Mouse (Mus musculus): ENCODE results near the gene Aox1. TPM values are rescaled to one million over a fixed set of nuclear protein-coding genes. Genes with fewer than 3 reads are reported as not detected.

The Aox1 gene
- total RNA-seq, 1 experiment from 2014 or later, result not detected

DNA sequence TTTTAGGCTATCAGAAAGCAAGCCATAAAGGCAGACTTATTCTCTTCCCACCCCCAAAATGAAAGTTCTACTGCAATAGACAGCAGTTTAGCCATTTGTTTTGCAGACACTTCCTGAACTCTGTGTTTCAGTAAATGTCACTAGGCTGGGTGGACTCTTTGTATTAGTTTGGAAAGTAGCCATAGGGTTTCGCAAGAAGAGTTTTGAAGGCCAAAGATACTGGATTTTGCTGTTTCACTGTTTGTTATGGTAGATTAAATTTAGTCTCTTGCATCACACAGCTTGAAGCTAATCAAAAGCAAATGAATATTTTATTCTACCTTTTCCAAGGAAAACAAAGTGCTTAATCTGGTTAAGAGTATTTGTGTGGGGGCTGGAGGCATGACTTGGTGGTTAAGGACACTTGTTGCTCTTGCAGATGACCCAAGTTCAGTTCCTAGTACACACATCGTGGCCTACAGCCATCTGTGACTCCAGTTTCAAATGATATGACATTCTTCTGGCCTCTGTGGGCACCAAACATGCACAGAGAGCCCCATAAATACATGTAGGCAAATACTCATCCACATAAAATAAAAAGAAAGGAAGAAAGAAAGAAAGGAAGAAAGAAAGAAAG, 71.9 kb downstream of the Aox1 start:
- 0 out of 2 replicates have a peak, but pooled peaks have one; percentile 39 for ATAC-seq (replicated peaks; ENCODE audit: low read depth, poor library complexity, severe bottlenecking)

DNA sequence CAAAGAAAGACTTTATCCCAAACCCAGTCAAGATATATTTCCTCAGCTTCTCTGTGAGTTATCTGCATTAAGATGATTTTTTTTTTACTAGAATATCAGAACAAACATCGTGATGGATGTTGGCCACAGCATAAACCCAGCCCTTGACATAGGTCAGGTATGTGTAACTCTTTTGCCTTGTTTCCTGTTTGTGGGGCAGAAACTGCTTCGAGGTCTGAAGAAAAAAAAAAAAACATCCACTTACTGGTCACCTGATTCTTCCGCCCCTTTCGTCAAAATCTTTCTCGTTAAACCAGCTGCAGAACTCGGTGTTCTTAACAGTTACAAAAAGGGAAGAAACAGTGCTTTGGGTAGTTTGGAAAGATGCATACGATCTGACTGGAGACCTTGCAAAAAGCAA, 72.8 kb downstream of the Aox1 start:
- 0 out of 2 replicates have a peak, but pooled peaks have one; percentile 25 for ATAC-seq (replicated peaks; ENCODE audit: low read depth, poor library complexity, severe bottlenecking)

DNA sequence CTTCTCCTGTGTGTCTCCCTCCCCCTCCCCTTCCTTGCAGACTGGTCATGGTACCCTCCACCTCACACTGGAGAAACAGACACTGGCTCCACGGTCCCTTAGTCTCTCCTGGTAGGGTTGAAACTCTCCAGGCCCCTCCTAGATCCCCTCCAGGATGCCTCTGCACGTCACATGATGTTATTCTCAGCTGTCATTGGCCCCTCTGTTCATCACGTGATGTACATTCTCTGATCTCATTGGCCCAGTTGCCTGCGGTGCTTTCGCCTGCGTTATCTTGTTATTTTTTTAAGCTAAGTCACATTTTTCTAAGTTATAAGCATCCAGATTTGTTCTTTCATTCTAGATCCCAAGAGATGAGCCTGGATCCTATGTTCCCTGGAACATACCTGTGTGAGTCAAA, 76.0 kb downstream of the Aox1 start:
- no peak for ATAC-seq (replicated peaks; ENCODE audit: low read depth, poor library complexity, severe bottlenecking)

DNA sequence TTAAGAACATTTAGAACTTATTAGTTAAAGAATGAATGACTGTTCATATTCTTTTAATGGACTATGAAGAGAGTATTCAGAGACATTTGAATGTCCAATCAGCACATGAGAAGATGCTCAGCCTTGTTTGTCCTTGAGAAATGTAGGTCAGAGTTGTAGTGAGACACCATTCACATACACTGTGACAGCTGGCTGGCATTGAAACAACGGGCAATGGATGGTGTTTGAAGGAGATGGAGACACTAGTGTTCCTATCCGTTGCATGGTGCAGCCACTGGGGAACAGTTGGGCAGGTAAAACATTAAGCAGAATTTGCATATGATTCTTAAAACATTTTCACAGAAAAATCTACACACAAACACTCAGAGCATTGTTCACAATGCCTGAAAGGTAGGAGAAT, 77.3 kb downstream of the Aox1 start:
- ATAC-seq (replicated peaks; ENCODE audit: low read depth, poor library complexity, severe bottlenecking), result no peak

DNA sequence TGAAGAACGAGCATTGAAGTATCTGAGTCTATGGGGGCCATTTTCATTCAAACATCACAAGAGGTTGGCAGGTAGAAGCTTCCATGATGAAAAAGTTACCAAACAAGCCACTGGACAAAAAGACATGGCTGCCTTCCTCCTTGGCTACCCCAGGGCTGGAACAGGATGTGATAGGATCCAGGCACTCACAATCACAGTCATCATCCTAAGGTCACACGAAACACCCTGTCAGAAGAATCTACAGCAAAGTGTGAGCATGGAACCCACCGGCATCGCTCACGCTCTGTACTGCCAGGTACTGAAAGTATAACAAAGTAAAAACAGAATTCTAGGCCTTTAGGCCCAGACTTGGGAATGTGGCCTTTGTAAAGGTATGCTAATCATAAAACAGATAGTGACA, 80.5 kb downstream of the Aox1 start:
- ATAC-seq (replicated peaks; ENCODE audit: low read depth, poor library complexity, severe bottlenecking), result no peak

DNA sequence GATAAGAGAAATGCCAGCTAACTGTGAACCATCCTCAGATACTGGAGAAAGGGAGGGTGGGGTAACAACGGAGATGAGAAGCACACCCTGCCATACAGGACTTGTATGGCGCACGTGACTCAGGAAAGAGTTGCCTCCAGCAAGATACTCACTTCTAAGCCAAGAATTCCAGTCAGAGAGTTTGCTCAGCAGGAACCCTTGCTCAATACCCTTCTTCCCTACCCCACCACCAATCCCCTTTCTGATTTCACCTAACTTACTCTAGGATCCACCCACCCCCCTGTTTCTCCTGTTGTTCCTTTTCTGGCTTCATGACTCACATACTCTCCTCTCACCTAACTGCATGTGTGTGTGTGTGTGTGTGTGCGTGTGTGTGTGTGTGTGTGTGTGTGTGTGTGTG, 81.6 kb downstream of the Aox1 start:
- ATAC-seq (replicated peaks; ENCODE audit: low read depth, poor library complexity, severe bottlenecking), result no peak

DNA sequence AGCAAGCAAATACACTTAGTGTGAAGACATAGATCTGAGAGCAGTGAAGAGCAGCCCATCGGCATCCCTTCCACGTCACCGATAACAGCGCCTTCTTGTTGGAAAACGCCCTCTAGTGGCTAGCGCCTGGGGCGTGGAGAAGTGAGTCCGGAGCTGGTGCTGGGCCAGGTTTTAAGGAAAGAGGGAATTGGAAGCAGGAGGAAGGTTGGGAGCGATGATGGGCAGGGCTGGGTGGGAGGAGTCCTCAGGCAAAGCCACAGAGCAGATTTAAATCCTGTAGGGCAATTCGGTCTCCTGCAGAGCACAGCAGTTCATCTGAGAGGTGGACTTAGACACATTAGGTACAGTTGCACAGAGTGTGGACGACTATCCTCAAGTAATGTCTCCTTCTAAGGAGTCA, 83.1 kb downstream of the Aox1 start, which contains the start of gene Aox3:
Gene Aox3, plus strand, starts transcription at position 251 of the 400 bp plus-strand sequence.
- ATAC-seq (replicated peaks; ENCODE audit: low read depth, poor library complexity, severe bottlenecking), result peak; percentile 72; the same call in 1 of the 2 replicates

DNA sequence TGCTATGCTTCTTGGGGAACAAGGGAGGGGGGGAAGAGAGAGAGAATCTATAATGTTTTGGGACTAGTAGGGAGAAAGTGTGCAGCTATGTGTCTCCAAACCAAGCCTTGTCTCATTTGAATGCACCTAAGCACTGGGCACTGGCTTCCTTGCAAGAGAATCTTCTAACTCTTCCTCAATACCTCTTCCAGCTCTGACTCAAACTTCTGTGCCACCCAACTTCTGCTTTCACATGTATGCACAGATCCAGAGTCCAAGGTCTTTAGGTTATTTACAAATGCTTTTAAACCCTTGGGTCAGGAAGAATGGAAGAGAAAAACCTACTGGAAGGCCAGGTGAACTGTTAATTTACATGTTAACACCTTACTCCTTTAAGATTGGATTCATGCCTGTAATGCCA, 83.7 kb downstream of the Aox1 start:
- ATAC-seq (replicated peaks; ENCODE audit: low read depth, poor library complexity, severe bottlenecking), result 0 out of 2 replicates have a peak, but pooled peaks have one; percentile 47

DNA sequence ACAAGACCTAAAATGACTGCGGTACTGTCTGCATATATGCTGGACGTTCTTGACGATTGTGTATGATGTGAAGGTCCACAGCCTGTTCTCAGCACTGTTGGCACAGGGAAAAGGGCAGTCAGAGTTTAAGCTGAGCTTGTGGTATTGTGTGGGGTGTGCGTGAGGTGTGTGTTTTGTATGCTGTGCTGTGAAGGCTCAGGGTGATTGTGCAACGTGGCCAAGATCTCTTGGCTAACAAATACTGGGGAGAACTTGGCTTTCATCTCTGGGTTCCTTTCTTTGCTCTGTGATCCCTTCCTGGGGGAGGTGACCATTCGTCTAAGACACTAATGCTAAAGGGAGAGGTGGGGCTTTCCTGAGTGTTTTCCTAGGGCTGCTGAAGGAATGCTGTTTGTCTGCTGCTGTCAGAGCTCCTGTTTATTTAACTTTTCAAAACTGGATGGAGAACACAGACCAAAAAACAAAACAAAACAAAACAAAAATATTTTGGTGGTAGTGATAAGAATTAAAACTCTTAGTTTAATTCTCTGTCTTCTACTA, 84.4 kb downstream of the Aox1 start:
- ATAC-seq (replicated peaks; ENCODE audit: low read depth, poor library complexity, severe bottlenecking), result 0 out of 2 replicates have a peak, but pooled peaks have one; percentile 22

DNA sequence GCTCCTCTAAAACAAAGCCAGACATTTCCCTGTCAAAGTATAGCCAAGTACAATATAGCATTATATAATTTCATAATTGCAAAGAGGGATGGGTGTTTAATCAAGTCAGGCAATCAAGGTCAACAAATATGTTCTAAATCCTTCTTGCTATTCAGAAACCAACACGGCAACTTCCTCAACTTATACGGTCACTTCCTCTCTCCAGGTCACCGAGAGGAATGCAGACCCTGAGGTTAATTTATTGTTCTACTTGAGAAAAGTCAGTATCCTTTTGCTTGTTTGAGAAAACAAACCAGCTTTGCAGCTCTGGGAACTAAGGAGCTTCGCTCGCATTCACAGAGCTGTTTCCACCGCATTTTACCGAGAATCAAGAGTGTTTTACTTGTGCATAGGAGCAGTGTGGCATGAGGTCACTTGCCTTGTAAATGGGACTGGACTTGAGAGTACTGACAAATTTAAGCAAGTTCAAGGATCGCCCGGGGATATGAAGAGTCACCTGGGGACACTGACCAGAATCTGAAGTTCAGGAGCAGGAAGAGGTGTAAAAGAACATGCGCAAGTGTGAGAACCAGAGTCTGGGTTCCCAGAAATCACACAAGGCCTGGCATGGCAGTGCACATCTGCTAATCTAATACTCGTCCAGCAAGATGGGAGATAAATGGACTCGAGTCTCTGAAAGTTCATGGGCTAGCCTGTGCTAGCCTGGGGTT, 85.1 kb downstream of the Aox1 start:
- ATAC-seq (replicated peaks; ENCODE audit: low read depth, poor library complexity, severe bottlenecking), result no peak

DNA sequence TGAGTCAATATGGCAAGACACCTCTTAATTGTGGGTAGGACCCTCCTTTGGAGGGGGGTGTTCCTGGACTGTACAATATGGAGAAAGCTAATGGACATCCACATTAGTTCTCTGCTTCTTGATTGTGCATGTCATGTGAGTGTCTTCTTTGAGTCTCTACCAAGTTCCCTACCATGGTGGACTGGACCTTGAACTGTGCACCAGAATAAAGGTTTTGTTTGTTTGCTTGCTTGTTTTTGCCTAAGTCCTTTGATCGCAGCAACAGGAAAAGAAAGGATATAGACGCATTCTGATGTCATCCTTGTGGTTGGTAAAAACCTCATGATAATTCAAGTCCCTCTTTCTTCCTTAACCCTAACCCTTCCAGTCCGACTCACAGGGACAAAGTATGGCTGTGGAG, 88.5 kb downstream of the Aox1 start:
- ATAC-seq (replicated peaks; ENCODE audit: low read depth, poor library complexity, severe bottlenecking), result no peak

DNA sequence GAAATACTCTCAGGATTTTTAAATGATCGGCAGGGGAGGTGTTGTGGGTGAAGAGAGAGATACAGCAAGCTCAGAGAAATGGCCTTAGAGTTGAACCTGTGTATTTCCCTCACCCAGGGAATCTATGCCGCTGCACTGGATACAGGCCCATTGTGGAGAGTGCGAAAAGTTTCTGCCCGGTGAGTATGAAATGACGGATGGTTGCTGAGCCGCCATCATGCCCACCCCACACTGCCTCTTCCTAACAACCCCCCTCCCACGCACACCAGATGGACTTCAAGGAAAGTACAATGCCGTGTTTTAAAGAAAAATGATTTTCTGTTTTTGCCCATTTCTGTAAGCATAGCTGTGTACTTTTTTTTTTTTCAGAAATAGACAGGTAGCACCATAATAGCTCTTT, 95.2 kb downstream of the Aox1 start:
- ATAC-seq (replicated peaks; ENCODE audit: low read depth, poor library complexity, severe bottlenecking), result no peak

DNA sequence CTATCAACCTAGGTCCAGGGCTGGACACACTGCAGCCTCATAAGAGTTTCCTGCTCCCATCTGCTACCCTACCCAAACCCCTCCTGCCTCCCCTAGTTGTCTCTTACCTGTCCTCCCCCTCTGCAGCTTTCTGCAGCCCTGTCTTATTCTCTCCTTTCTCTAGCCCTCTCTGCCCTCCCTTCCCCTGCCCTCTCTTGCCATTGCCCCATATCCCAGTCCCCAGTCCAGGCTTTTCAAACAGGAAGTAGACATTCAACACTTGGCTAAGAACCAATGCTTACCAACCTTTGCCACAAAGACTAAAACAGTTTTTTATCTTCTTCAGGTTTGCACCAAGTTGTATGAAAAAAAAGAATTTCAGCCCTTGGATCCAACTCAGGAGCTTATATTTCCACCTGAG, 108.2 kb downstream of the Aox1 start:
- peak; percentile 47; the same call in 1 of the 2 replicates for ATAC-seq (replicated peaks; ENCODE audit: low read depth, poor library complexity, severe bottlenecking)

DNA sequence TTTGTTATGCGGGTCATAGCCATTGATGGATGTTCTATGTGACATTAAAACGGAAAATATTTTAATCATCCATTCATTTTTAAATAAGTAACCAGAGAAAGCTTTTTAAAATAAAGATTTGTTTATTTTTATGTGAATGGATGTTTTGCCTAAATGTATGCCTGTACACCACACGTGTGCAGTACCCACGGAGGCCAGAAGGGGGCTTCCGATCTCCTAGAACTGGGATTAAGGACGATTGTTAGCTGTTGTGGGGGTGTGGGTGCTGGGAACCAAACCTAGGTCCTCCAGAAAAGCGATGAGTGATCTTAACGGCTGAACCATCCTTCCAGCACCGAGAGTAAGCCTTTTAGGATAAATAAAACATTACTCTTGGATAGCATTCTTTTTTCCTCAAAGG, 109.3 kb downstream of the Aox1 start:
- no peak for ATAC-seq (replicated peaks; ENCODE audit: low read depth, poor library complexity, severe bottlenecking)

DNA sequence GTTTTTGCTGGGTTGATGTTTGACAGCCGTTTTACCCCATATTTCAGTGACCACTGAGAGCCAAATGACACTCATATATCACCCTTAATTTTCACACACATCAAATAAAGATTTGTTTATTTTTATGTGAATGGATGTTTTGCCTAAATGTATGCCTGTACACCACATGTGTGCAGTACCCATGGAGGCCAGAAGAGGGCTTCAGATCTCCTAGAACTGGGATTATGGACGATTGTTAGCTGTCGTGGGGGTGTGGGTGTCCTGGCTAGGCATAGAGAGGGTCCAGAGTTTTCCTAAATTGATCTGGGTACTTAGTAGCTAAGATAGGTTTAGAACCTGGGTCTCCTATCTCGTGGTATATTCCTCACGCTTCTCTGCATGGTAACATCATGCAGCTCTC, 110.9 kb downstream of the Aox1 start:
- no peak for ATAC-seq (replicated peaks; ENCODE audit: low read depth, poor library complexity, severe bottlenecking)

DNA sequence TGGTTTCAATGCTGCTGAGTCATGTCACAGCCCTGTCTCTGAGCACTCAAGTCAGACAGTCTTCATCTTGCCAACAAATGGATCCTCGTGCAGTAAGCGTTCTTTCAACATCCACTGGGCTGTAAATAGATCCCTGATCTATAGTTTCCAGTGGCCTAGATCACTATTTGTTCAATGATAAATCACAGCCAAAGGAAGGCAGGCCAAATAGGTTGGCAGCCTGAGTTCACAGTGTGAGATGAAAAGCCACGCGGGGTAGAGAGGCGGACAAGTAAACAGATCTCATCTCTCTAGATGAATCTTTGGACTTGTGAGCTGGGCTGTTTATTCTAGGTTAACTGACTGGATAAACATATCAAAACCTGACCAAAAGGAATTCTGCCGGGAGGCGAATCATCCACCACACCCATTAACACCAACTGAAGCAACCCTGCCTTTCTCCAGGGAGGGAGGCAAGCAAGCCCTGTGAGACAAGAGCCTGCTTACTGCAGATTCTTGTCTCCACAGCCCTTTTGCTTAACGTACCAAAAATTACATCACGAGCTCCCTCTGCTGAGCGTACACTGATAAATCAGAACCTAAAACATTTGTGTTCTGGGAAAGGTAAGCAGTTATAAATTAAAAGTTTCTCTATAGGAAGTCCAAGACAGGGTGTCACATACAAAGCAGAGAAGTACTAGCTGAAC, 114.8 kb downstream of the Aox1 start:
- no peak for ATAC-seq (replicated peaks; ENCODE audit: low read depth, poor library complexity, severe bottlenecking)

DNA sequence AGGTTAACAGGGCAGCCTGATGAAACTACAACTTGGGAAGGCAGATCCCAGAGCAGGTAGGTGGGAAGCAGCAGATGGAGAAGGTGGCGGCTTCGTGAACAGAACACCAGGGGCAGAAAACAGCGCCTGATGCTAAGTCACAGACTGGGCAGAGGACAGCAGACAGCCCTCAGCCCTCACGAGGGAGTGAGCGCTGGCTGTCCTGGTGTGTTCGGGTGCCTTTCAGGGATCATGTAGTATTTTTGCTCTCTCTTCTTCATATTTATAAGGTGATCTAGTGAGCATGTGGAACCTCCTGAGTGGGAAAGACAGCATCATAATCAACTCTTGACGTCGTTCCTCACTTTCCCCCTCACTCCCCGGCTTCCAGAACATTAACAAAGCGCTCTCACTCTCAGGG, 116.3 kb downstream of the Aox1 start:
- no peak for ATAC-seq (replicated peaks; ENCODE audit: low read depth, poor library complexity, severe bottlenecking)

DNA sequence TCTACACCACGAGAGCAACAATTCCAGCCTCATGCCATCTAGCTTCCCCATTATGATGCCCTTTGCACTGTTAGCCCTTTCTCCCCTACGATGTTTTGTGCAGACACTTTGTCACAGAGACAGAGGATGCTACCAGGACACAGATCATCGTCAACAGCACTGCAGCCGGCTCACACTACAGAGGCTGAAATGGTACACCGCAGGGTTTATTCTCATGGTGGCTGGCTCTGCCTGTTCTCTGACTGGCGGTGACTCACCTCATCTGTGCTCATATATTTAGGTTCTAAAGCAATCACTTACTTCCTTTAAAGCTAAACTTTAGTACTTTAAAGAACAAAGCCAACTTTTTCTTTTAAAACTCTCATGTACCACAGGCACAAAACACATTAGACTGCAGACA, 118.0 kb downstream of the Aox1 start:
- no peak for ATAC-seq (replicated peaks; ENCODE audit: low read depth, poor library complexity, severe bottlenecking)

DNA sequence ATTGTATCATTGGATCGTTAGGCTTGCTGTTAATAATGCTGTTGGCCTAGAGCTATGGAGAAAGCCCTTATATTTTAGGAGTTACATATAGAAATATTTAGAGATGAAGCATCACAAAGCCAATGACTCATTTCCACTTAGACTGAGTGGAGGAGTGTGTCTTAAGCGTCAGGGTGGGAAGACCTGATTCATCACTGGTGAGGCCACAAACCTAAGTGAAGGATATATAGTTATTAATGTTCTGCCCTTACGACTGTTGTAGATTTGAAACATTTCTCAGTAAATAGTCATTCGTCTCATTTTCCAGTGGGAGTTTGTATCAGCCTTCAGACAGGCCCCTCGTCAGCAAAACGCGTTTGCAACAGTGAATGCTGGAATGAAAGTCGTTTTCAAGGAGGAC, 122.5 kb downstream of the Aox1 start:
- ATAC-seq (replicated peaks; ENCODE audit: low read depth, poor library complexity, severe bottlenecking), result no peak

Data from common myeloid progenitor, adult 5-6 weeks (primary cell).